Mouse (Mus musculus) hindbrain, postnatal 0 days (tissue): Measurements from ENCODE around the gene Gm20388. TPM values are rescaled to one million over a fixed set of nuclear protein-coding genes. Genes with fewer than 3 reads are reported as not detected.
A peak's percentile ranks its signal among the peaks of the same experiment; 100 is the strongest.

Source experiments
- ATAC-seq: fragments of 200-750 bp; cut with Nextera tagmentation; 2 replicates; pipeline ENCODE4 v1.8.0; 2017; ENCODE audit warnings: mild to moderate bottlenecking, moderate TSS enrichment, moderate library complexity
- DNase-seq: peaks from one replicate; pipeline ENCODE4 v3.0.0-alpha.2; 2015; ENCODE audit warnings: low spot score
- H3K27ac ChIP-seq: fragments of 300-500 bp; sonication (generic); 2 replicates; pipeline ENCODE4 v1.5.1; 2014; ENCODE audit warnings: mild to moderate bottlenecking
- H3K27me3 ChIP-seq: fragments of 300-500 bp; sonication (generic); 2 replicates; pipeline ENCODE4 v1.6.1; 2014; ENCODE audit warnings: low read length, mixed read lengths; ENCODE audit not compliant: insufficient read depth
- H3K36me3 ChIP-seq: fragments of 300-500 bp; sonication (generic); 2 replicates; pipeline ENCODE4 v1.6.1; 2014; ENCODE audit warnings: low read length, mixed read lengths; ENCODE audit not compliant: insufficient read depth
- H3K4me1 ChIP-seq: fragments of 300-500 bp; sonication (generic); 2 replicates; pipeline ENCODE4 v1.6.1; 2014; ENCODE audit warnings: antibody characterized with exemption, low read length, mixed read lengths; ENCODE audit not compliant: insufficient read depth
- H3K4me2 ChIP-seq: fragments of 300-500 bp; sonication (generic); 2 replicates; pipeline ENCODE4 v1.6.1; 2014; ENCODE audit warnings: low read depth, mild to moderate bottlenecking, low read length, moderate library complexity, mixed read lengths
- H3K4me3 ChIP-seq: fragments of 300-500 bp; sonication (generic); 2 replicates; pipeline ENCODE4 v1.5.1; 2014; ENCODE audit warnings: low read length
- H3K9ac ChIP-seq: fragments of 300-500 bp; sonication (generic); replicated peaks from 2 replicates; pipeline ENCODE4 v1.6.1; 2014; ENCODE audit warnings: mild to moderate bottlenecking, low read length, moderate library complexity, mixed read lengths
- H3K9me3 ChIP-seq: fragments of 300-500 bp; sonication (generic); 2 replicates; pipeline ENCODE4 v1.6.1; 2016; ENCODE audit warnings: low read length, mixed read lengths
- CTCF ChIP-seq: IDR thresholded peaks from 2 replicates; pipeline ENCODE4 v1.5.1; 2016; ENCODE audit warnings: antibody characterized with exemption, control low read depth, low read depth
- WGBS: fragments of 180-500 bp; shearing (Covaris S2); extraction: QIAGEN DNeasy Blood & Tissue Kit; methylation state at CpG from one replicate; pipeline ENCODE4 v1.1.7; 2014; 5-methylcytosine and 5-hydroxymethylcytosine counted together
- polyA plus RNA-seq: library from polyadenylated mRNA; unstranded; fragments of >200 nt; fragmentation: Nextera tagmentation; extraction: Ambion mirVana; gene quantifications from 2 replicates; pipeline ENCODE4 v1.2.1, GENCODE M21; 2015
- total RNA-seq: library from RNA; depleted of rRNA; stranded (reverse); fragments of >200 nt; gene quantifications from 2 replicates; pipeline ENCODE4 v1.2.3, GENCODE M21; 2014

The Gm20388 gene
- total and polyA plus RNA-seq, 2 experiments from 2014 or later, result 71.3 TPM; not detected in 1

DNA sequence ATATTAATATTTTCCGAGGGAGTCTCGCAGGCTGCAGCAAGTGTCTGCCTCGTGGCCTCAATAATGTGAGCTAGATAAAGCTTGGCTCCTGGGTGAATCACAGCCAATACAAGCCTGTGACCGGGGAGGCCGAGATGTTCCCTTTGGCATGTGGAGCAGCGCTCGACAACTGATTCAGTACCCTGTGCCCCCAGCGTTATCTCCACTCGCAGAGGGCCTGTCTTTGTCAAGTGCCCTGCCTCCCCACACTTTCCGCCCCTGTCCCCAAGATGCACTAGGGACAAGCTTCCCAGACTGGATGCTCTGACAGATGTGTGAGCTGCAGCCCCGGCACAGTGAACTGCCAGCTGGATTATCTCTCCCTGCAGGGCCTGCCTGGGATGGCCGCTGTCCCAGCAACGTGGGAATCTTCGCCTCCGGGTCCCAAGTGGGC, 551.5 kb downstream of the Gm20388 start:
- H3K4me3 ChIP-seq, result no peak overlapping the region
- no peaks in the 10 kb centered on the region for H3K27me3 ChIP-seq
- no peak overlapping the region for H3K9ac ChIP-seq
- no peak for DNase-seq
- peaks cover 26% of the 10 kb centered on the region for H3K4me1 ChIP-seq
- 26% methylated on average over 15 of the region's 15 CpGs for WGBS
- H3K36me3 ChIP-seq, result no peaks in the 10 kb centered on the region
- no peak overlapping the region for H3K4me2 ChIP-seq
- no peaks in the 10 kb centered on the region for H3K9me3 ChIP-seq
- TF ChIP-seq CTCF, result no peak
- H3K27ac ChIP-seq, result no peak overlapping the region
- ATAC-seq, result no peak

DNA sequence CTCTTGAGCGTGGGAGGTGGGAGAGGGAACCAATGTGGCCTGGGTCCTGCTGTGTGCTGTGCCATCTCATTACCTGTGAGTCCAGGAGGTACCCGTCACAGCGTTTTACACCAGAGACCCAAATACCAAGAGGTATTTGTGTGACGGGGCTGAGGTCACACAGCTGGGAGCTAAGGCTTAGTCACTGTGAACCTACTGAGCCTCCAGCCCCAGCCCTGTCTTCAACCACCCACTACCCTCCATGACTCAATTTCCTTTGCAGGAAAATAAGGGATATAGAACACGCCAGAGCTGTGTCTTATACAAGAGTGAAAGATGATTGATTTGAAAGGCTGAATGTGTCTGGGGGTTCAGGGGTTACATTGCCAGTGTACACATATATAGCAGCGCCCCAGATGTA, 552.0 kb downstream of the Gm20388 start:
- no peak overlapping the region for H3K9ac ChIP-seq
- no peak overlapping the region for H3K27ac ChIP-seq
- no peak overlapping the region for H3K4me3 ChIP-seq
- no peak for TF ChIP-seq CTCF
- DNase-seq (no peak), ATAC-seq (no peak)
- no peaks in the 10 kb centered on the region for H3K36me3 ChIP-seq
- H3K27me3 ChIP-seq, result no peaks in the 10 kb centered on the region
- H3K4me1 ChIP-seq, result peaks cover 26% of the 10 kb centered on the region
- 65% methylated on average over 6 of the region's 6 CpGs for WGBS
- H3K9me3 ChIP-seq, result no peaks in the 10 kb centered on the region
- no peak overlapping the region for H3K4me2 ChIP-seq

DNA sequence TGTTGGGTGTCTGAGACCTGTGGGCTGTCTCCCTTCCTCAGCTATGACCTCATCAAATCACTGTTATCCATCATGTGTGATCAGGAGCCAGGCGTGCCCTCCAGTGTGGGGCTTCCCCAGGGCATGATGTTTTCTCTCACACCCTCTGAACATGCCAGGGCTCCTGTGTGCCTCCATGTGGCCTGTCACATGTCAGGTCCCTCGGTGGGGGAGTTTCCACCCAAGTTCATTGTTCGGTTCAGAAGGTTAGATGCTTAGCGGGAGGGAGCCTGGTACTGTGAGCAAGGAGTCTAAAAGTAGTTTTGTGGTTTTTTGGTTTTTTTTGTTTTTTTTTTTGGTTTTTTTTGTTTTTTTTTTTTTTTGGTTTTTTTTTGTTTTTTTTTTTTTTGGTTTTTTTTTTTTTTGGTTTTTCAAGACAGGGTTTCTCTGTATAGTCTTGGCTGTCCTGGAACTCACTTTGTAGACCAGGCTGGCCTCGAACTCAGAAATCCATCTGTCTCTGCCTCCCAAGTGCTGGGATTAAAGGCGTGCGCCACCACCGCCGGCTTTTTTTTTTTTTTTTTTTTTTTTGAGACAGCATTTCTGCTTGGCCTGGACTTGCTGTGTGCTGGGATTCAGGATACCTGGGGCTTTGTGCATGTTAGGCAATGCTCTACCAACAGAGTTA, 553.4 kb downstream of the Gm20388 start:
- 96% methylated on average over 9 of the region's 9 CpGs for WGBS
- DNase-seq (no peak), ATAC-seq (no peak)
- H3K36me3 ChIP-seq, result no peaks in the 10 kb centered on the region
- no peak overlapping the region for H3K9ac ChIP-seq
- H3K4me2 ChIP-seq, result no peak overlapping the region
- H3K9me3 ChIP-seq, result no peaks in the 10 kb centered on the region
- no peak overlapping the region for H3K27ac ChIP-seq
- no peak for TF ChIP-seq CTCF
- H3K4me1 ChIP-seq, result peaks cover 26% of the 10 kb centered on the region
- no peaks in the 10 kb centered on the region for H3K27me3 ChIP-seq
- no peak overlapping the region for H3K4me3 ChIP-seq

DNA sequence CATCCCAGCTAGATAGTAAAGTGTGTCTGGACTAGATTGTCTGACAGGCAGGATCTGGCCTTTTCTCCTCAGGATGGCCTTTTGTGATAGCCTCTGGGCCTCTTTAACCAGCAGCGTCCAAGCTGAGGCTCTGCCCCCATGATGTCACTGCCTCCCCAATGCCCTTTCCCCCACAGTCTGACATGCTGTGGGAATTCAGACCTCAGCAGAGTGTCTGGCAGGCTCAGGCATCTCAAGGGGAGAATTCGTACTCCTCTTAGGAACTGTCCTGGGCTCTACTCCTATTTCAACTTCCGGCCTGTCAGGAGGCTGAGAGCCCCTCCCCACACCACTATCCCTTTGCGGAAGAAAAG, 553.9 kb downstream of the Gm20388 start:
- Histone ChIP-seq H3K27ac (no peak overlapping the region), H3K9me3 (no peaks in the 10 kb centered on the region), H3K9ac (no peak overlapping the region), H3K4me2 (no peak overlapping the region), H3K4me3 (no peak overlapping the region), H3K36me3 (no peaks in the 10 kb centered on the region), H3K27me3 (no peaks in the 10 kb centered on the region), H3K4me1 (peaks cover 25% of the 10 kb centered on the region)
- ATAC-seq (no peak), DNase-seq (no peak)
- TF ChIP-seq CTCF, result no peak
- 76% methylated on average over 4 of the region's 4 CpGs for WGBS

GRCm38 (mm10) chr8:120465710-120466109, 555.1 kb downstream of the Gm20388 start:
- Histone ChIP-seq H3K4me3 (no peak overlapping the region), H3K27me3 (no peaks in the 10 kb centered on the region), H3K4me2 (no peak overlapping the region), H3K27ac (no peak overlapping the region), H3K4me1 (peaks cover 16% of the 10 kb centered on the region), H3K9me3 (no peaks in the 10 kb centered on the region), H3K36me3 (no peaks in the 10 kb centered on the region), H3K9ac (no peak overlapping the region)
- 22% methylated on average over 8 of the region's 8 CpGs for WGBS
- ATAC-seq, result peak; percentile 58
- TF ChIP-seq CTCF, result peak; percentile 27; the same call in 1 of the 2 replicates
- DNase-seq, result peak; percentile 87

DNA sequence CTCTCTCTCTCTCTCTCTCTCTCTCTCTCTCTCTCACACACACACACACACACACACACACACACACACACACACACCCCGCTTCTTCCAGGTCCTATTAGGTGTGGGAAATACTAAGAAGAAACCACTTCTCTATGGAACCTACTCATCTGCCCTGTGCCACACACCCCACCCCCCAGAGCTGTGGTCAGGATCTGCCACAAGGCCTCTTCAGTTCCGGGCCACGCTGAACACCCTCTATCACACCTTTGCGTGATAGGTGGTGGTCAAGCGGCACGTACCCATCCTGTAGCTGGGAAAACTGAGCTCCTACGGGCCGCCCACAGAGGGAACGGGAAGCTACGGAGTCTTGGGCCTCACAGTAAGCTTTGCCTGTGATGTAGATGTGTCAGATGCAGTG, 555.6 kb downstream of the Gm20388 start:
- ATAC-seq (no peak), DNase-seq (no peak)
- no peak overlapping the region for H3K9ac ChIP-seq
- no peak overlapping the region for H3K27ac ChIP-seq
- 73% methylated on average over 10 of the region's 10 CpGs for WGBS
- H3K27me3 ChIP-seq, result no peaks in the 10 kb centered on the region
- TF ChIP-seq CTCF, result no peak
- H3K4me1 ChIP-seq, result peaks cover 13% of the 10 kb centered on the region
- no peaks in the 10 kb centered on the region for H3K36me3 ChIP-seq
- H3K4me3 ChIP-seq, result no peak overlapping the region
- H3K9me3 ChIP-seq, result no peaks in the 10 kb centered on the region
- no peak overlapping the region for H3K4me2 ChIP-seq

GRCm38 (mm10) chr8:120467598-120467997, 557.0 kb downstream of the Gm20388 start:
- TF ChIP-seq CTCF, result no peak
- Histone ChIP-seq H3K36me3 (no peaks in the 10 kb centered on the region), H3K9ac (no peak overlapping the region), H3K27ac (no peak overlapping the region), H3K27me3 (no peaks in the 10 kb centered on the region), H3K9me3 (no peaks in the 10 kb centered on the region), H3K4me3 (no peak overlapping the region), H3K4me1 (peaks cover 19% of the 10 kb centered on the region), H3K4me2 (no peak overlapping the region)
- 90% methylated on average over 7 of the region's 7 CpGs for WGBS
- DNase-seq (no peak), ATAC-seq (no peak)
